Mouse (Mus musculus): Measurements from ENCODE around the gene Acbd6.

GRCm38 (mm10) chr1:155720006-155720405 is 162.1 kb downstream of the Acbd6 start:
- TF ChIP-seq ZC3H11A (IDR thresholded peaks at IDR 0.05; ENCODE audit: borderline replicate concordance, low read depth, low read length) (no peak), ZNF384 (IDR thresholded peaks at IDR 0.05; ENCODE audit: low read depth, low read length) (no peak), HCFC1 (IDR thresholded peaks at IDR 0.05; ENCODE audit: borderline replicate concordance, insufficient read depth, low read length) (no peak), CHD2 (IDR thresholded peaks at IDR 0.05; ENCODE audit: low read depth, low read length) (no peak), MAFK (IDR thresholded peaks at IDR 0.05; ENCODE audit: insufficient read depth, low read depth, low read length) (no peak)
